Mouse (Mus musculus): Measurements from ENCODE around the gene C1qtnf2. TPM values are rescaled to one million over a fixed set of nuclear protein-coding genes. Genes with fewer than 3 reads are reported as not detected.

The C1qtnf2 gene
- polyA plus RNA-seq, 1 experiment from 2014 or later, result 1.3 TPM

DNA sequence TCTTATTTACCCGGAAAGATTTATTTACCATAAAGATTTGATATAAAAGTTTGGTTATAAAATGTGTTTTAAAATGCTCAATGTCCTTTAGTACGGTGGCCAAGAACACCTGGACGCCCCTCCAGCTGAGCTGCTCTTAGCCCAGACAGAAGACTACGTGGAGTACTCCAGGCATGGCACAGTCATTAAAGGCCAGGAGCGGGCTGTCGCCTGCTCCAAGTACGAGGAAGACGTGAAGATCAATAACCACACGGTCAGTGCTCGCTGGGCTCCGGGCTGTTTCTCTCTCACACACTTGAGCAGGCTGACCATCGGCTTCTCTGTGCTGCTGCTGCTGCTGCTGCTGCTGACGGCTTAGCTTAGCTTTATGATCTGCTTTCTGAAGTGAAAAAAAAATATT, 30.9 kb upstream of the C1qtnf2 start:
- Histone ChIP-seq H3K9me3 (replicated peaks; ENCODE audit: control insufficient read depth, low read length) (no peaks in the 10 kb centered on the region), H3K4me1 (ENCODE audit: control insufficient read depth, insufficient read depth, low read length) (no peaks in the 10 kb centered on the region), H3K4me2 (no peak overlapping the region), H3K27ac (ENCODE audit: low read depth, low read length) (no peak overlapping the region), H3K9ac (ENCODE audit: low read depth, low read length) (no peak overlapping the region), H3K36me3 (ENCODE audit: control insufficient read depth, insufficient read depth, low read length) (peaks cover 45% of the 10 kb centered on the region), H3K27me3 (ENCODE audit: control insufficient read depth, insufficient read depth, low read length) (no peaks in the 10 kb centered on the region), H3K4me3 (ENCODE audit: low read depth, low read length) (no peak overlapping the region)
- ATAC-seq (replicated peaks; ENCODE audit: insufficient number of reproducible peaks, low FRiP score, low TSS enrichment), result no peak
- WGBS (ENCODE audit: insufficient replicate concordance), result 95% methylated on average over 13 of the region's 13 CpGs

DNA sequence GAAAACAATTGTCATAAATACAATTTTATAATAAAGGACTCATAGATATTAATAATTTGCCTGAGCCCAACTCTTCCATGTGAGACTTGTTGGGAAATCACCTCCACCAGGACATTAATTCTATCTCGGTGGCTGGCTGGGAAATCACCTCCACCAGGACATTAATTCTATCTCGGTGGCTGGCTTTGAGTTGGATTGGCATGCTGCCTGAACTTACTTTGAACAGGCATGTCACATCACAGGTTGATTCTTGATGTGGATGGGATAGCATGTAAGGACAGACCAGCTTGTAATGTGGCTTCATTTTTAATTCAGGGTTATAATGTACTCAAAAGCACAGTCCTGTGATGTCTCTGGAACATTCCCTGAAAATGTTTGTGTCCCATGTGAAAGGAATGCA, 24.2 kb upstream of the C1qtnf2 start:
- Histone ChIP-seq H3K4me3 (ENCODE audit: low read depth, low read length) (no peak overlapping the region), H3K36me3 (ENCODE audit: control insufficient read depth, insufficient read depth, low read length) (peaks cover 13% of the 10 kb centered on the region), H3K9me3 (replicated peaks; ENCODE audit: control insufficient read depth, low read length) (no peaks in the 10 kb centered on the region), H3K4me2 (no peak overlapping the region), H3K27ac (ENCODE audit: low read depth, low read length) (no peak overlapping the region), H3K27me3 (ENCODE audit: control insufficient read depth, insufficient read depth, low read length) (no peaks in the 10 kb centered on the region), H3K9ac (ENCODE audit: low read depth, low read length) (no peak overlapping the region), H3K4me1 (ENCODE audit: control insufficient read depth, insufficient read depth, low read length) (no peaks in the 10 kb centered on the region)
- WGBS (ENCODE audit: insufficient replicate concordance), result 77% methylated on average over 2 of the region's 2 CpGs
- no peak for ATAC-seq (replicated peaks; ENCODE audit: insufficient number of reproducible peaks, low FRiP score, low TSS enrichment)

DNA sequence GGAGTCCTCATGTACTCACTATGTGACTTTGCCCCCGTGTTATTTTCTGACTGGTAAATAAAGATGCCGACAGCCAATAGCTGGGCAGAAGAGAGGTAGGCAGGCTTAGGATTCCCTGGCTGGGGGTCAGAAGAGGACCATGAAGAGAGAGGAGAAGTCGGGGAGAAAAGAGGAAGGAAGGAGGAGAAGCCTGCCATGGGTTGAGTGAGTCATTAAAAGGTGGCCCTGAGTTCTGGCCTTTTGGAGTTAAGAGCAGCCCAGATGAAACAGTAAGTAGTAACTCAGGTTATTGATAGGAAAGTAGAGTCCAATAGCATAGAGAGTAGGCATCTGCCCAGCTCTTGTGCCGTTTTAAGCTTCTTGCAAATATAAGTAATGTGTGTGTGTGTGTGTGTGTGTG, 22.8 kb upstream of the C1qtnf2 start:
- H3K27me3 ChIP-seq (ENCODE audit: control insufficient read depth, insufficient read depth, low read length), result no peaks in the 10 kb centered on the region
- H3K9me3 ChIP-seq (replicated peaks; ENCODE audit: control insufficient read depth, low read length), result no peaks in the 10 kb centered on the region
- no peak overlapping the region for H3K4me2 ChIP-seq
- no peak overlapping the region for H3K9ac ChIP-seq (ENCODE audit: low read depth, low read length)
- H3K27ac ChIP-seq (ENCODE audit: low read depth, low read length), result no peak overlapping the region
- peaks cover 2% of the 10 kb centered on the region; the same call in 1 of the 2 replicates for H3K36me3 ChIP-seq (ENCODE audit: control insufficient read depth, insufficient read depth, low read length)
- H3K4me3 ChIP-seq (ENCODE audit: low read depth, low read length), result no peak overlapping the region
- no peak for ATAC-seq (replicated peaks; ENCODE audit: insufficient number of reproducible peaks, low FRiP score, low TSS enrichment)
- 63% methylated on average over 4 of the region's 4 CpGs for WGBS (ENCODE audit: insufficient replicate concordance)
- H3K4me1 ChIP-seq (ENCODE audit: control insufficient read depth, insufficient read depth, low read length), result no peaks in the 10 kb centered on the region

DNA sequence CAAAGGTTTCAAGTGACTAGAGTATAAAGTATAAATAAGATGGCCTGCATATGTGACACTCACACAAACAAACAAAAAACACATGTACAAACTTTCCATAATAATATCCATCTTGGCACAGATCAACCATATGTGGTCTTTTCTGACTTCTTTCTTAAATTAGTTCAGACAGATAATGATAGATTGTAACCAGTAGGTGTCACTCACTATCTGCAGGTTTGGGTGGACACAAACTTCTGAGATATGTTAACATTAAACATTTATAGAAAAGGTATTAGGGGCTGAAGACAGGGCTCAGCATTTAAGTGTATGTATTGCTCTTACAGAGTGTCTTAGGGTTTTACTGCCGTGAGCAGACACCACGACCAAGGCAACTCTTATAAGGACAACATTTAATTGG, 21.8 kb upstream of the C1qtnf2 start:
- H3K4me3 ChIP-seq (ENCODE audit: low read depth, low read length), result no peak overlapping the region
- no peaks in the 10 kb centered on the region for H3K4me1 ChIP-seq (ENCODE audit: control insufficient read depth, insufficient read depth, low read length)
- H3K27ac ChIP-seq (ENCODE audit: low read depth, low read length), result no peak overlapping the region
- no peaks in the 10 kb centered on the region for H3K9me3 ChIP-seq (replicated peaks; ENCODE audit: control insufficient read depth, low read length)
- H3K4me2 ChIP-seq, result no peak overlapping the region
- WGBS (ENCODE audit: insufficient replicate concordance), result 70% methylated on average over 2 of the region's 2 CpGs
- H3K9ac ChIP-seq (ENCODE audit: low read depth, low read length), result no peak overlapping the region
- H3K27me3 ChIP-seq (ENCODE audit: control insufficient read depth, insufficient read depth, low read length), result no peaks in the 10 kb centered on the region
- no peak for ATAC-seq (replicated peaks; ENCODE audit: insufficient number of reproducible peaks, low FRiP score, low TSS enrichment)
- no peaks in the 10 kb centered on the region for H3K36me3 ChIP-seq (ENCODE audit: control insufficient read depth, insufficient read depth, low read length)

DNA sequence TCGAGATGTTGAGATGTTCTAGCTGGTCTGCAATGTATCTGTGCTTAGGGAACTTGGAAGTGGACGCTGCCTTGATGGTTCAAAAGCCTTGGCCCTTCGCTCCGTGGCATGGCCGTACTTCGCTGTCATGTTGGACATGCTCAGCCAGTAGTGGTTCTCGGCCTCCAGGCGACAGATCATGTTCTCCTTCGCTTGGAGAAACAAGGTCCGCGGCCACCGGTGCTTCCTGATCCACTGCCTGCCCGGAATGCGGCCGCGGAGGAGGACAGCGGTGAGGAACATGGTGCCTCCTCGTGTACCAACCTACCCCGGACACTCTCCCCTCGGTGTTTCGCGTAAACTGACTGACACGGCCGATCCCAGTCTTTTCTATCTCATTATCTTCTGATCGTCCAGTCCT, 10.9 kb upstream of the C1qtnf2 start:
- 88% methylated on average over 25 of the region's 25 CpGs for WGBS (ENCODE audit: insufficient replicate concordance)
- no peaks in the 10 kb centered on the region for H3K4me1 ChIP-seq (ENCODE audit: control insufficient read depth, insufficient read depth, low read length)
- H3K4me2 ChIP-seq, result no peak overlapping the region
- H3K9me3 ChIP-seq (replicated peaks; ENCODE audit: control insufficient read depth, low read length), result no peaks in the 10 kb centered on the region
- H3K9ac ChIP-seq (ENCODE audit: low read depth, low read length), result no peak overlapping the region
- H3K27ac ChIP-seq (ENCODE audit: low read depth, low read length), result no peak overlapping the region
- H3K4me3 ChIP-seq (ENCODE audit: low read depth, low read length), result no peak overlapping the region
- no peaks in the 10 kb centered on the region for H3K27me3 ChIP-seq (ENCODE audit: control insufficient read depth, insufficient read depth, low read length)
- H3K36me3 ChIP-seq (ENCODE audit: control insufficient read depth, insufficient read depth, low read length), result no peaks in the 10 kb centered on the region
- ATAC-seq (replicated peaks; ENCODE audit: insufficient number of reproducible peaks, low FRiP score, low TSS enrichment), result no peak

DNA sequence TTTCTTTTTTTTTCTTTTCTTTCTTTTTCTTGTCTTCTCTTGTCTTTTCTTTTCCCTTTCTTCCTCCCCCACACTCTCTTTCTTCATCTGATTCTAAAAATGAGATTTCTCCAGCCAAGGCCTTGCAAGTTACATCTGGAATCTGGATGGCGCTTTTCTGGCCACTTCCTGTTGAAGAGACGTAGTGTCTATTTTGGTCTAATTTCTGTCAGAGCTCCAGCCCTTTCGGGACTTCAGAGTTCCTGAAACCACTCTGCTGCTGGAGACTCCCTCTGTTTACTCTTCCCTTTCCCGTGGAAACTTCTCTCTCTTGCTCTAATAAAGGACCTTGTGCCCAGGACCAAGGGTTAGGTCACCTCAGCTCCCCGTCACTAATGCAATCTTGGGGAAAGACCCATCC, 4.0 kb upstream of the C1qtnf2 start:
- H3K4me1 ChIP-seq (ENCODE audit: control insufficient read depth, insufficient read depth, low read length), result no peaks in the 10 kb centered on the region; the same call in 1 of the 2 replicates
- no peaks in the 10 kb centered on the region for H3K9me3 ChIP-seq (replicated peaks; ENCODE audit: control insufficient read depth, low read length)
- H3K27ac ChIP-seq (ENCODE audit: low read depth, low read length), result no peak overlapping the region
- H3K4me2 ChIP-seq, result no peak overlapping the region
- no peak for ATAC-seq (replicated peaks; ENCODE audit: insufficient number of reproducible peaks, low FRiP score, low TSS enrichment)
- no peak overlapping the region for H3K4me3 ChIP-seq (ENCODE audit: low read depth, low read length)
- no peaks in the 10 kb centered on the region; the same call in 1 of the 2 replicates for H3K27me3 ChIP-seq (ENCODE audit: control insufficient read depth, insufficient read depth, low read length)
- WGBS (ENCODE audit: insufficient replicate concordance), result 41% methylated on average over 5 of the region's 5 CpGs
- H3K36me3 ChIP-seq (ENCODE audit: control insufficient read depth, insufficient read depth, low read length), result no peaks in the 10 kb centered on the region
- no peak overlapping the region for H3K9ac ChIP-seq (ENCODE audit: low read depth, low read length)

DNA sequence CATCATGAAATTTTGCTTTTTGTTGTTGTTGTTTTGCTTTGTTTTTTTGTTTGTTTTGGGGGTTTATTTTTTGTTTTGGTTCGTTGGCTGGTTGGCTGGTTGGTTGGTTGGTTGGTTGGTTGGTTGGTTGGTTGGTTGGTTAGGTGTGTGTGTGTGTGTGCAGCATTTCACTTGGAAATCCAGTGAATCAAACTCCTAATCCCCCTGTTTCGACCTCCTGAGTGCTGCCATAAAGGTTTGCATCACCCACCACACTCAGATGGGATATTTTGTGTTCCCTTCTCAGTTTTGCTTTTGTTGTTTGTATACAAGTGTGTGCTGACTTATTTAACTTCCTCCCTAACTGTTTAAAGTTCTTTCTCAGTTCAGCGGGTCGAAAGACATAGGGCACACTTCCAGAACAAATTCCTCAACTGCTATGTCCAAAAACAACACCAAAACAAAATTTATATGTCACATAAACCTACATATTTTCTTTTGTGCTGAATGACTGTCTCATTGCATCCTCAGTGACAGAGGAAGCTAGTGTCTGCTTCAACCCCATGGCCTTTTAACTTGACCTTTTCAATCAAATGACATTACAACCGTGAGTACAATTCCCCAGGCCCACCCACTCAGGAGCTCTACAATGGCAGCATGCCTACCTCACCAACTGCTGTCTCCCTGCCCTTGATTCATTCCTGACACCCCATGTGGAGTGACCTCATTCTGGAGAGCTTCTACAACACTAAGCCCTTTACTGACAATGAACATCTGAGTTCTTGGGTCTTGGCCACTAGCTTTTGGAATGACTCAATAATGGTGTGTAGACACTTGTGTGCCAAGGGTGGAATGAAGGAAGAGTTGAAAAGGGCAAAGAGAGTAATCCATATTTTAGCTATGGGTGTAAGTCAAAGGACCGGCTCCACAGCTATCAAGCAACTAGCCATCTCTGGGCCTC, 2.9 kb upstream of the C1qtnf2 start:
- H3K27me3 ChIP-seq (ENCODE audit: control insufficient read depth, insufficient read depth, low read length), result no peaks in the 10 kb centered on the region; the same call in 1 of the 2 replicates
- no peak overlapping the region for H3K9ac ChIP-seq (ENCODE audit: low read depth, low read length)
- H3K27ac ChIP-seq (ENCODE audit: low read depth, low read length), result no peak overlapping the region
- no peaks in the 10 kb centered on the region for H3K36me3 ChIP-seq (ENCODE audit: control insufficient read depth, insufficient read depth, low read length)
- no peaks in the 10 kb centered on the region; the same call in 1 of the 2 replicates for H3K4me1 ChIP-seq (ENCODE audit: control insufficient read depth, insufficient read depth, low read length)
- no peak overlapping the region for H3K4me3 ChIP-seq (ENCODE audit: low read depth, low read length)
- no peak overlapping the region for H3K4me2 ChIP-seq
- no peak for ATAC-seq (replicated peaks; ENCODE audit: insufficient number of reproducible peaks, low FRiP score, low TSS enrichment)
- WGBS (ENCODE audit: insufficient replicate concordance), result 71% methylated on average over 6 of the region's 6 CpGs
- H3K9me3 ChIP-seq (replicated peaks; ENCODE audit: control insufficient read depth, low read length), result no peaks in the 10 kb centered on the region

DNA sequence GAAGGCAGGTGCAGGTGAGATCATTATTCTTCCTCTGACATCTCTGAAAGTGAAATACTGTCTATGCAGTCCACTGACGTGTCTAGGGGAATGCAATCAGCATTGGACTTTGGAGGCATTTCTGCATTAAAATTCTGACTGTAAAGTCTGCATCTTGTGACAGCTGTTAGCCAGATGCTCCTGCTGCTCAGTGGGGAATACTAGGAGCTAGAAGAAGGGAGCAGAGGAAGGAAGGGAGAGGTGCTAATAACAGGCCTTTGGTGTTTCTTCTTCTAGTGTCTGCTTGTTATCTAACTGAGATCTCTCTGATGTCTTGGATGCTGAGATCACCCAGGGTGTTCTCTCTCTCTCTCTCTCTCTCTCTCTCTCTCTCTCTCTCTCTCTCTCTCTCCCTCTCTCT, 961 bp upstream of the C1qtnf2 start:
- H3K36me3 ChIP-seq (ENCODE audit: control insufficient read depth, insufficient read depth, low read length), result no peaks in the 10 kb centered on the region
- H3K4me2 ChIP-seq, result no peak overlapping the region
- H3K9ac ChIP-seq (ENCODE audit: low read depth, low read length), result no peak overlapping the region
- 60% methylated on average over 1 of the region's 1 CpGs for WGBS (ENCODE audit: insufficient replicate concordance)
- no peaks in the 10 kb centered on the region; the same call in 1 of the 2 replicates for H3K27me3 ChIP-seq (ENCODE audit: control insufficient read depth, insufficient read depth, low read length)
- ATAC-seq (replicated peaks; ENCODE audit: insufficient number of reproducible peaks, low FRiP score, low TSS enrichment), result no peak
- no peaks in the 10 kb centered on the region for H3K9me3 ChIP-seq (replicated peaks; ENCODE audit: control insufficient read depth, low read length)
- no peaks in the 10 kb centered on the region; the same call in 1 of the 2 replicates for H3K4me1 ChIP-seq (ENCODE audit: control insufficient read depth, insufficient read depth, low read length)
- no peak overlapping the region for H3K4me3 ChIP-seq (ENCODE audit: low read depth, low read length)
- H3K27ac ChIP-seq (ENCODE audit: low read depth, low read length), result no peak overlapping the region

Measured in heart, embryonic 11.5 days (tissue).